18 mouse cellular contexts compared by ENCODE assay signal in genomic region chr4:129630944-129631343, GRCm38 (mm10). TPM values are rescaled to one million over a fixed set of nuclear protein-coding genes. Genes with fewer than 3 reads are reported as not detected.
A peak's percentile ranks its signal among the peaks of the same experiment; 100 is the strongest.
DNase-seq lines count a peak whose midpoint lies in the region; ATAC-seq and TF ChIP-seq lines count a peak whose summit lies in the region.
"Had no signal": no experiment of that assay in that cellular context is flagged by ENCODE, and none has a peak within 500 bp of the region (broad histone marks: within the 10 kb centered on the region; RNA-seq: fewer than 3 reads in every experiment).

No protein-coding gene starts in this region.

- no peak for ATAC-seq in cerebellum, adult (ENCODE audit: insufficient number of reproducible peaks, low FRiP score, low TSS enrichment)
- no peak for ATAC-seq in kidney, embryonic 14.5 days (ENCODE audit: low FRiP score, low TSS enrichment)
- no peak for ATAC-seq in megakaryocyte progenitor cell, adult 5-6 weeks (replicated peaks; ENCODE audit: poor library complexity)
- ATAC-seq: activated CD4-positive, CD25-positive, alpha-beta regulatory T cell, adult 4 months had no signal

- peak in 1 of 2 experiments; percentile 50 for DNase-seq in cerebellum, adult 2 months
- peak; percentile 63 for DNase-seq in kidney, postnatal 14 days
- peak; percentile 59 for DNase-seq in MN1 (ENCODE audit: low spot score)
- peak; percentile 42 for DNase-seq in brain, embryonic 14.5 days (ENCODE audit: low read depth)
- no peak for DNase-seq in frontal cortex, postnatal 10 days (ENCODE audit: low spot score in 2 of 2)
- DNase-seq: B cell, adult 2 months; thymus, adult 2 months had no signal

- H3K27me3 ChIP-seq in cerebellum, adult 2 months (ENCODE audit: control insufficient read depth, insufficient read depth, low read length), result no peaks in the 10 kb centered on the region
- no peaks in the 10 kb centered on the region for H3K27me3 ChIP-seq in kidney, embryonic 14.5 days (ENCODE audit: control insufficient read depth, insufficient read depth, low read length)
- H3K27me3 ChIP-seq: liver, embryonic 15.5 days; midbrain, embryonic 12.5 days; neural tube, embryonic 12.5 days had no signal

- H3K27ac ChIP-seq in cerebellum, adult 2 months (ENCODE audit: insufficient read depth, low read length), result peak overlapping the region; percentile 20; the same call in 1 of the 2 replicates
- H3K27ac ChIP-seq in kidney, embryonic 14.5 days (ENCODE audit: low read depth, low read length), result no peak overlapping the region
- H3K27ac ChIP-seq: liver, embryonic 15.5 days; midbrain, embryonic 12.5 days; neural tube, embryonic 12.5 days had no signal

- TF ChIP-seq POLR2A in cerebellum, adult 2 months (IDR thresholded peaks at IDR 0.05; ENCODE audit: borderline replicate concordance, insufficient read depth, low read length), result no peak
- no peak for TF ChIP-seq POLR2A in brain, embryonic 14.5 days (IDR thresholded peaks at IDR 0.05; ENCODE audit: borderline replicate concordance, extremely low read depth, insufficient read depth, insufficient read length, poor library complexity, severe bottlenecking)

- WGBS in cerebellum, adult 2 months, result 10% methylated on average over 4 of the region's 4 CpGs
- WGBS in kidney, embryonic 14.5 days, result 86% methylated on average over 4 of the region's 4 CpGs

- no peak overlapping the region for H3K9ac ChIP-seq in kidney, embryonic 14.5 days (ENCODE audit: low read depth, low read length)
- H3K9ac ChIP-seq: liver, embryonic 15.5 days; midbrain, embryonic 12.5 days; neural tube, embryonic 12.5 days had no signal

- TF ChIP-seq CTCF in cerebellum, adult 2 months (IDR thresholded peaks at IDR 0.05; ENCODE audit: borderline replicate concordance, insufficient read depth, low read depth, low read length), result no peak
- no peak for TF ChIP-seq CTCF in brain, embryonic 14.5 days (IDR thresholded peaks at IDR 0.05; ENCODE audit: borderline replicate concordance, extremely low read depth, insufficient read depth, insufficient read length)

- peaks cover 99% of the 10 kb centered on the region for H3K36me3 ChIP-seq in kidney, embryonic 14.5 days (ENCODE audit: control insufficient read depth, insufficient read depth, low read length)

- no peak overlapping the region for H3K4me3 ChIP-seq in cerebellum, adult 2 months (replicated peaks; ENCODE audit: insufficient read depth, low read depth, low read length)
- H3K4me3 ChIP-seq in kidney, embryonic 14.5 days (ENCODE audit: low read length), result no peak overlapping the region
- H3K4me3 ChIP-seq: erythroblast, embryonic 14.5 days; liver, embryonic 15.5 days; midbrain, embryonic 12.5 days; neural tube, embryonic 12.5 days had no signal

- H3K4me2 ChIP-seq in kidney, embryonic 14.5 days (replicated peaks; ENCODE audit: low read depth, low read length), result no peak overlapping the region
- H3K4me2 ChIP-seq: liver, embryonic 15.5 days; midbrain, embryonic 12.5 days; neural tube, embryonic 12.5 days had no signal

- H3K9me3 ChIP-seq in kidney, embryonic 14.5 days (ENCODE audit: control insufficient read depth, low read length), result no peaks in the 10 kb centered on the region
- H3K9me3 ChIP-seq: G1E; liver, embryonic 15.5 days; midbrain, embryonic 12.5 days; neural tube, embryonic 12.5 days had no signal

- H3K4me1 ChIP-seq in cerebellum, adult 2 months (ENCODE audit: control insufficient read depth, insufficient read depth, low read length), result peaks cover 10% of the 10 kb centered on the region; the same call in 1 of the 2 replicates
- H3K4me1 ChIP-seq in kidney, embryonic 14.5 days (ENCODE audit: control insufficient read depth, insufficient read depth, low read length), result no peaks in the 10 kb centered on the region

RNA-seq across cellular contexts. Expression of gene Ccdc28b, which starts 7.2 kb away (rescaled TPM):
- polyA plus RNA-seq in cerebellum, adult 2 months (2012; rRNA removed), result 184 and 201 TPM in 2 replicates
- polyA plus RNA-seq in kidney, embryonic 14.5 days (2014; fragmentation: Nextera tagmentation; extraction: Ambion mirVana), result 48.6 and 56.0 TPM in 2 replicates
- polyA plus RNA-seq in brain, embryonic 14.5 days (2012; rRNA removed), result 108 and 116 TPM in 2 replicates
- total RNA-seq in megakaryocyte progenitor cell, adult 5-6 weeks (2015), result 43.6 and 55.5 TPM in 2 replicates
- 53.6 and 57.7 TPM in 2 replicates for total RNA-seq in megakaryocyte progenitor cell, adult 5-6 weeks (2017)

RNA-seq across cellular contexts. Expression of gene Txlna, which starts 9.9 kb away (rescaled TPM):
- polyA plus RNA-seq in cerebellum, adult 2 months (2012; rRNA removed), result 40.0 and 40.6 TPM in 2 replicates
- 44.9 and 103 TPM in 2 replicates for polyA plus RNA-seq in kidney, embryonic 14.5 days (2014; fragmentation: Nextera tagmentation; extraction: Ambion mirVana)
- 55.6 and 57.8 TPM in 2 replicates for polyA plus RNA-seq in brain, embryonic 14.5 days (2012; rRNA removed)
- total RNA-seq in megakaryocyte progenitor cell, adult 5-6 weeks (2015), result 29.9 and 34.6 TPM in 2 replicates
- total RNA-seq in megakaryocyte progenitor cell, adult 5-6 weeks (2017), result 115 and 143 TPM in 2 replicates

RNA-seq across cellular contexts. Expression of gene Iqcc, which starts 12.0 kb away (rescaled TPM):
- polyA plus RNA-seq in cerebellum, adult 2 months (2012; rRNA removed), result 37.1 and 40.6 TPM in 2 replicates
- 30.1 and 30.6 TPM in 2 replicates for polyA plus RNA-seq in kidney, embryonic 14.5 days (2014; fragmentation: Nextera tagmentation; extraction: Ambion mirVana)
- 32.3 and 38.9 TPM in 2 replicates for polyA plus RNA-seq in brain, embryonic 14.5 days (2012; rRNA removed)
- 11.3 and 17.5 TPM in 2 replicates for total RNA-seq in megakaryocyte progenitor cell, adult 5-6 weeks (2015)
- total RNA-seq in megakaryocyte progenitor cell, adult 5-6 weeks (2017), result 16.8 and 17.9 TPM in 2 replicates

RNA-seq across cellular contexts. Expression of gene Dcdc2b, which starts 16.9 kb away (rescaled TPM):
- polyA plus RNA-seq in cerebellum, adult 2 months (2012; rRNA removed), result 8.8 and 10.6 TPM in 2 replicates
- 1.9 and 2.0 TPM in 2 replicates for polyA plus RNA-seq in kidney, embryonic 14.5 days (2014; fragmentation: Nextera tagmentation; extraction: Ambion mirVana)
- 4.5 and 7.4 TPM in 2 replicates for polyA plus RNA-seq in brain, embryonic 14.5 days (2012; rRNA removed)
- total RNA-seq in megakaryocyte progenitor cell, adult 5-6 weeks (2015), result 1.3 TPM in 1 of 2 replicates, not detected in the other
- 0.81 TPM in 1 of 2 replicates, not detected in the other for total RNA-seq in megakaryocyte progenitor cell, adult 5-6 weeks (2017)
- total RNA-seq: common myeloid progenitor, adult 5-6 weeks; hematopoietic stem cell, adult 5-6 weeks had no signal
- polyA plus RNA-seq: erythroblast, embryonic 14.5 days had no signal

RNA-seq across cellular contexts. Expression of gene Tmem234, which starts 30.5 kb away (rescaled TPM):
- 143 and 144 TPM in 2 replicates for polyA plus RNA-seq in cerebellum, adult 2 months (2012; rRNA removed)
- polyA plus RNA-seq in kidney, embryonic 14.5 days (2014; fragmentation: Nextera tagmentation; extraction: Ambion mirVana), result 213 and 219 TPM in 2 replicates
- 156 and 169 TPM in 2 replicates for polyA plus RNA-seq in brain, embryonic 14.5 days (2012; rRNA removed)
- total RNA-seq in megakaryocyte progenitor cell, adult 5-6 weeks (2015), result 97.2 and 104 TPM in 2 replicates
- 100 and 123 TPM in 2 replicates for total RNA-seq in megakaryocyte progenitor cell, adult 5-6 weeks (2017)

Comparison
In these comparisons a context has a peak if more than half of its experiments do, and no peak if none do; other contexts are left out.
1. DNase-seq: peak in kidney, postnatal 14 days (single experiment), MN1 (single experiment) and brain, embryonic 14.5 days (single experiment); none in frontal cortex, postnatal 10 days (0 of 2).